Mouse (Mus musculus) lung, adult 2 months (tissue): ENCODE measurements around the gene Fbxl17. TPM values are rescaled to one million over a fixed set of nuclear protein-coding genes. Genes with fewer than 3 reads are reported as not detected.

Source experiments
- DNase-seq: peaks from one replicate; pipeline ENCODE4 v3.0.0; 2022
- H3K4me1 ChIP-seq: fragments of 200-500 bp; 2 replicates; pipeline ENCODE4 v1.6.1; 2011; ENCODE audit warnings: low read length; ENCODE audit not compliant: control insufficient read depth, insufficient read depth
- H3K4me3 ChIP-seq: fragments of 200-500 bp; replicated peaks from 2 replicates; pipeline ENCODE3; 2011; ENCODE audit warnings: low read depth, mild to moderate bottlenecking, control low read depth, low read length; ENCODE audit errors: extremely low read depth
- CTCF ChIP-seq: fragments of 200-500 bp; IDR thresholded peaks from 2 replicates; pipeline ENCODE4 v1.5.1; 2011; ENCODE audit warnings: mild to moderate bottlenecking, low read length, control low read depth; ENCODE audit not compliant: insufficient read depth
- POLR2A ChIP-seq: fragments of 200-500 bp; IDR thresholded peaks from 2 replicates; pipeline ENCODE4 v1.6.1; 2011; ENCODE audit warnings: low read depth, mild to moderate bottlenecking, control low read depth, low read length, borderline replicate concordance; ENCODE audit errors: extremely low read depth
- WGBS: fragments of 180-500 bp; shearing (Covaris S2); methylation state at CpG from one replicate; pipeline ENCODE4 v1.1.7; 2018; 5-methylcytosine and 5-hydroxymethylcytosine counted together
- polyA plus RNA-seq: library from polyadenylated mRNA; depleted of rRNA; stranded (reverse); fragments of >200 nt; gene quantifications from 2 replicates; pipeline ENCODE4 v1.2.3, GENCODE M21; 2012

The Fbxl17 gene
- polyA plus RNA-seq, 1 experiment, result 7.5 TPM

DNA sequence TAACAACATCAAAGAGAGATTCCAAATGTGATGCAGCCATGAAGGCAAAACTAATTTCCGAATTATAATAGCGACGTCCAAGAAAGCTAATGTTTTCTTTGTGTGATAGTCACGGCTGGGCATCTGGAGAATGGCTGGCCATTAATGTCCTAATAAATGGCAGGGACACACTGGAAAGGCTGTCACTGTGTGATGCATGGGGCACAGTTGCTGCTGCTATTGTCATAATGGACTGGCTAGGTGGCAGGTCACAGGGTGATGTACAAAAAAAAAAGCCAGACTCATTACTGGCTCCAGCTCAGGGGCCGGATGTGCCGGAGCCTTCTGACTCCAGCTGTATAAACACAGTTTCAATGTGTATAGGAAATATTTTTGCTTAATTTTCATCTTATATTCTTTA, 341.9 kb downstream of the Fbxl17 start:
- no peaks in the 10 kb centered on the region; the same call in 1 of the 2 replicates for H3K4me1 ChIP-seq
- no peak for DNase-seq
- H3K4me3 ChIP-seq, result no peak overlapping the region
- WGBS, result 52% methylated on average over 6 of the region's 6 CpGs
- TF ChIP-seq CTCF (no peak), POLR2A (no peak)

DNA sequence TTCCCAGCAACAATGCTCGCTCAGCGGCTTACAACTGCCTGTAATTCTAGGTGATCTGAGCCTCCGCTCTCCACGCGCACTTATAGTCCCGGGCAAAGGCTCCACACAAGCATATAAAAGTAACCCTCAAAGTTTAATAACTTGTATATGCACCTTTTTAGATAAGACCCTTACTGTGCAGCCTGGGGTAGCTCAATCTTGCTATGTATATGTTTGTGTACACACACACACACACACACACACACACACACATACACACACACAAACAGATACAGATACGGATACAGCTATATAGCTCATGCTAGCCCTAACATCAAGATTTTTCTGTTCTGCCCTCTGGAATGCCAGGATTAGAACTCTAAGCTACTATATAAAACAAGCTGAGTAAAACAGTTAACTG, 342.8 kb downstream of the Fbxl17 start:
- no peak for TF ChIP-seq CTCF
- 95% methylated on average over 7 of the region's 7 CpGs for WGBS
- DNase-seq, result no peak
- Histone ChIP-seq H3K4me3 (no peak overlapping the region), H3K4me1 (no peaks in the 10 kb centered on the region; the same call in 1 of the 2 replicates)

DNA sequence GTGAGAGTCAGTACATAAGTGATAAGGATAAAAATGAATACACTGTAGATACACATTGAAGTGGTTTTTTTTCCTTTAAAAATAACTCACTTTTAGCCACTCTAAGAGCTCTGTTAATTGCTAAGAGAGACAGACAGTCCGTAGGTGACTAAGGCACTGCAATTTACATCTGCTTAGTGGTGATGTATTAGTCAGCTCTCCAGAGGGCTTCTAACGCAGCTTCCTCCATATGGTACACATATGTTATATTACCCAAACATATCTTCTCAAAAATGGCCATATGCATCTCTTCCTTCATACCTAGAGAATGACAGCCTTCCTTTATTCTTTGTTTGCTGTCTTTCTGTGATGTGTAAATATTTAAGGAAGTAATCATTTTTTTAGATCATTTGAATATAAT, 353.3 kb downstream of the Fbxl17 start:
- no peak overlapping the region for H3K4me3 ChIP-seq
- 68% methylated on average over 2 of the region's 2 CpGs for WGBS
- no peak for DNase-seq
- no peaks in the 10 kb centered on the region for H3K4me1 ChIP-seq
- no peak for TF ChIP-seq CTCF
- TF ChIP-seq POLR2A, result no peak

DNA sequence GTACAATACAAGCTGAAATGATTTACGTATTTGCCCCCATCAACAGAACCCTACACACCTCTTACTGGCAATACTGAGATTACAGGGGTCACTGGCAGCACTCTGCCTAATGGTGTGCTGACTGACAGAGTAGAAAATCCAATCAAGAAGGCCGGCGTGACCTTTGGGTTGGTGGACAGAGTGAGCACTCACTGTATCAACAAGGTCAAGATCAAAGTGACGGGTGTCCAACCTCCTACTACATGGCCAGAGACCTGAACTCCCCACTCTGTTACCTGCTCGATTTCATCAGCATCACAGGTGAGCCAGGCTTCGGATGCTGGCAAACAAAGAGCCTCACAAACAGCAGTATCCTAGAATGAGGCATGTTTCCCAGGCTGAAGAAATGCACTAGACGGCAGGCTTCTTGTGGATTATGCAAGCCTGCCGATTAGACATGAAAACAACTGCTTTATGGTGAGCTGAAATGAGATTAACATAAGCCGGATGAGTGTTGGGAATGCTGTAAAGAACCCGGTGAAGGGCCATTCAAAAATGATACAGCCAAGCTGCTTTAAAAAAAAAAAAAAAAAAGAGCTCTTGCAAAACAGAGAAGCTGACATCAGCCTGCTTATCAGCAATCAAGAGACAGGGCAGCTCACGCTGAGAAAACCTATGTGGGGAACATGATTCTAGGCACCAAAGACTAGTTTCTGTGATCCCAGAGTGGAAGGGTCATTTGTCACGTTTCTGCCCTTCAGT, 353.9 kb downstream of the Fbxl17 start:
- DNase-seq, result no peak
- H3K4me3 ChIP-seq, result no peak overlapping the region
- H3K4me1 ChIP-seq, result no peaks in the 10 kb centered on the region
- 46% methylated on average over 12 of the region's 12 CpGs for WGBS
- TF ChIP-seq CTCF (no peak), POLR2A (no peak)

DNA sequence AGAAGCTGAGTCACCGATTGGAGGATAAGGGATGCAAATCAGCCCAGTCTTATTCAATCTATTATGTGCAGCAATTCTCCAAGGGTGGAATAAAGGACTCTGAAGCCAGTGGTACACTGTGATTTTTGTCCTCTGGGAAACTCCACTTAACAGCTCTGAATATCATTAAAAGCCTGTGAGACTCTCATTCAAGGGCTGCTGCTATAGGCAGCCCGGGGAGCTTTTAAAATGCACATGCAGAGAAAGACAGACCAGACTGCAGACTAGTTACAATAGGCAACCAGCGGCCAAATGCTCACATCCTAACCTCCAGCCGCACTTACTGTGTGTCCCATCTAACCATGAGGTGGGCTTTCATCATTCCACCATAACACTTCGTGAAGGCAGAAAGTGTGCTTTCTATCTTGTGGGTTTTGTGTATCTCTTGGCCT, 354.5 kb downstream of the Fbxl17 start:
- Histone ChIP-seq H3K4me1 (no peaks in the 10 kb centered on the region), H3K4me3 (no peak overlapping the region)
- no peak for DNase-seq
- WGBS, result 83% methylated on average over 5 of the region's 5 CpGs
- TF ChIP-seq CTCF, result no peak
- no peak for TF ChIP-seq POLR2A

DNA sequence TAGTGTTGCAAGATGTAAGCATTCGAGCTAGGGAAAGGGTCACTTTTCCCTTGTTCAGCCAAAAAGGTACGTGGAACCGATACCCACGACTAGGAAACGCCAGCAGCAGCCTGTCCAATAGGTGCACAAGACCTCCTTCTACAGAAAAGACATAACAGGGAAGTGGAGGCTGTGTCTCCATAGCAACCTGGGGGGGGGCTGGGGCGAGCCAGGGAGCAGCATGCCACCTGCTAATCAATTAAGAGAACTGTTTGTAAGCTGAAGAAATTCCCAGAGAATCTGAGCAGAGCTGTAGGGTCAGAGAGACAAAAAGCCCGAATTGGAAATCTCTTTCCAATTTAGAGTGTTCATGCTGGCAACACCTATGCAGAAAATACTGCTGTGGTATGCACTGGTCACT, 356.0 kb downstream of the Fbxl17 start:
- TF ChIP-seq CTCF, result no peak
- TF ChIP-seq POLR2A, result no peak
- whole genome bisulfite sequencing, result 85% methylated on average over 7 of the region's 7 CpGs
- Histone ChIP-seq H3K4me3 (no peak overlapping the region), H3K4me1 (no peaks in the 10 kb centered on the region)
- no peak for DNase-seq

DNA sequence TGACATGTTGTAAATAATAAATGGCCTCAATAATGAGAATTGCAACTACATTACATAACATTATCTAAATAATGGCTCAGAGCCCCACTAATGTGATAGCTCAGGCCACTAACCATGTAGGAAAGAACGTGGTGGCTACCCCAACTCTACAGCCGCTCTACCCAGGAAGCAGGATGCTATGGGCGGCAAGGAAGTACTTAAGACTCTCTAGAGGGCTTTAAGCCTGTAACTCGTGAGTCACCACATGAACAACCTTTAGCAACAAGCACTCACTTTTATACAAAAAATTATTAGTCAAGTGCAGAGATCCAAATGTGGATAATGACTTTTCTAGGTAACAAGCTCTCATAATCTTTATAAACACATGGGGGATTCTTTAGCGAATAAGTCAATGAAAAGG, 365.0 kb downstream of the Fbxl17 start:
- H3K4me1 ChIP-seq, result no peaks in the 10 kb centered on the region; the same call in none of the 2 replicates
- no peak for DNase-seq
- H3K4me3 ChIP-seq, result no peak overlapping the region
- 67% methylated on average over 5 of the region's 5 CpGs for WGBS
- no peak for TF ChIP-seq CTCF

DNA sequence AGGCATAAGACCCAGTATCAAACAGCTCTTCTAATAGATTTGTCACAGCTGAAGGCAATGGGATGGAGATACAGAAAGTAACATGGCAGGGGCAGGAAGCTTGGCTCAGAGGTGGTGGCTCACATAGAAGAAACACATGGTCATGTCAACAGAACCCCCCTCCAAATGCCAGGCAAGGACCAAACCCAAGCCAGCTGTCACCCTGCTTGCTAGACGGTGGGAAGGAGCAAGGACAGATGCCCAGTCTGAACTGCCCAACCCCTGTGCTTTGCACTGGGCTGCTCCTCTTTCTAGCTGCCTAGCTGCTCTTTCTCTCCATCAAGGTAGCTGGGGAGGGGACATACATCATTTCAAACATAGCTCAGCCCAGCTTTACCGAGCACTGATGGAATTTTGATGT, 377.4 kb downstream of the Fbxl17 start:
- TF ChIP-seq CTCF (no peak), POLR2A (no peak)
- WGBS, result 70% methylated on average over 2 of the region's 2 CpGs
- Histone ChIP-seq H3K4me3 (no peak overlapping the region), H3K4me1 (no peaks in the 10 kb centered on the region)
- no peak for DNase-seq

DNA sequence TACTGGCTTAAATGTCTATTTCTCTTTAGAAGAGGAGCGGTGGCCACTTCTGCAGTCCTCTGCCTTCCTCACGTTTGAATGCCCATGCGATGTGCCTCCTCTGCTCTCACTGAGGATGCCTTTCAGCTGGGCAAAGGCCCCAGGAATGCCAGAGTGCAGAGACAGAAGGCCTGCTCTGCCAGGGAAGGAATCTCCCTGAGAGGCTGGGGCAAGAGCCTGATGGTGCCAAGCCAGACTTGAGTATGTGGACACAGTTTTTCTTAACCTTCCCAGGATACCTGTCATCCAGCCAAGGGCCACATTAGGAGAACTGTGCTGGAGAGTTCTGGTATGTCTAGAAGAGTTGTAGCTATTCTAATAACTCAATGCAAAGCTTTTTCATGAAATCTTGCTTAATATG, 380.1 kb downstream of the Fbxl17 start:
- no peak for TF ChIP-seq POLR2A
- no peaks in the 10 kb centered on the region for H3K4me1 ChIP-seq
- DNase-seq, result peak; percentile 57
- no peak overlapping the region for H3K4me3 ChIP-seq
- WGBS, result 68% methylated on average over 3 of the region's 3 CpGs

DNA sequence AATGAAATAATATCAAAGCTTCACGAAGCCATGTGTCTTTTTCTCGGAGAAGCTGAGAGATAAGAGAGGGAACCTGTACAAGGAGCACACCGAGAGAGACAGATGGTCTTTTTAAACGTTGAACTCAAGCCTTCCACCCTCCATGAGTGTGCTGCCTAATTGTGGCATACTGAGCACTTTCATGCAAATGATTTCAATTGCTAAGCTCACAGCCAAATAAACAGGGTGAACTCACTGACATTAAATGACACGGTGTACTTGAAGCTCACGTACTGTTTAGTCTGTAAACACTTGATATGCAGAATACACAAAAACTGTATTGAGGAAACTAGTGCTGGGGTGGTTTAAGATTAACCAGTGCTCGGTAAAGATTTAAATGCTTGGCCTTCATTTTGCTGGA, 380.7 kb downstream of the Fbxl17 start:
- Histone ChIP-seq H3K4me1 (no peaks in the 10 kb centered on the region), H3K4me3 (no peak overlapping the region)
- 57% methylated on average over 7 of the region's 7 CpGs for WGBS
- no peak for TF ChIP-seq CTCF
- no peak for TF ChIP-seq POLR2A
- no peak for DNase-seq
